Mouse (Mus musculus) heart, embryonic 16.5 days (tissue): Measurements from ENCODE around the gene Abcc4. TPM values are rescaled to one million over a fixed set of nuclear protein-coding genes. Genes with fewer than 3 reads are reported as not detected.

Experiments
- ATAC-seq: fragments of 200-750 bp; cut with Nextera tagmentation; replicated peaks from 2 replicates; pipeline ENCODE4 v1.8.0; 2017; ENCODE audit warnings: moderate number of reproducible peaks; ENCODE audit not compliant: insufficient read depth, low FRiP score; ENCODE audit errors: extremely low read depth
- H3K27ac ChIP-seq: fragments of 300-500 bp; sonication (generic); 2 replicates; pipeline ENCODE4 v1.5.1; 2014; ENCODE audit warnings: mild to moderate bottlenecking, low read length, control low read depth, moderate library complexity
- H3K27me3 ChIP-seq: fragments of 300-500 bp; sonication (generic); 2 replicates; pipeline ENCODE4 v1.6.1; 2014; ENCODE audit warnings: low read length, mixed read lengths; ENCODE audit not compliant: control insufficient read depth, insufficient read depth
- H3K36me3 ChIP-seq: fragments of 300-500 bp; sonication (generic); 2 replicates; pipeline ENCODE4 v1.6.1; 2014; ENCODE audit not compliant: control insufficient read depth, insufficient read depth
- H3K4me1 ChIP-seq: fragments of 300-500 bp; sonication (generic); 2 replicates; pipeline ENCODE4 v1.6.1; 2014; ENCODE audit warnings: low read length, mixed read lengths; ENCODE audit not compliant: control insufficient read depth, insufficient read depth
- H3K4me2 ChIP-seq: fragments of 300-500 bp; sonication (generic); 2 replicates; pipeline ENCODE4 v1.6.1; 2014; ENCODE audit warnings: low read depth, mild to moderate bottlenecking, control low read depth, low read length
- H3K4me3 ChIP-seq: fragments of 300-500 bp; sonication (generic); 2 replicates; pipeline ENCODE4 v1.5.1; 2014; ENCODE audit warnings: mild to moderate bottlenecking, control low read depth, low read length
- H3K9ac ChIP-seq: fragments of 300-500 bp; sonication (generic); 2 replicates; pipeline ENCODE4 v1.6.1; 2014; ENCODE audit warnings: low read length, control low read depth
- H3K9me3 ChIP-seq: fragments of 300-500 bp; sonication (generic); replicated peaks from 2 replicates; pipeline ENCODE4 v1.6.1; 2016; ENCODE audit warnings: low read length; ENCODE audit not compliant: control insufficient read depth
- WGBS: fragments of 180-500 bp; shearing (Covaris S2); extraction: QIAGEN DNeasy Blood & Tissue Kit; methylation state at CpG from one replicate; pipeline ENCODE4 v1.1.7; 2014; 5-methylcytosine and 5-hydroxymethylcytosine counted together
- polyA plus RNA-seq: library from polyadenylated mRNA; unstranded; fragments of >200 nt; fragmentation: Nextera tagmentation; extraction: Ambion mirVana; gene quantifications from 2 replicates; pipeline ENCODE4 v1.2.1, GENCODE M21; 2015

Gene Abcc4
- polyA plus RNA-seq, 1 experiment from 2014 or later, result 1.6 TPM

DNA sequence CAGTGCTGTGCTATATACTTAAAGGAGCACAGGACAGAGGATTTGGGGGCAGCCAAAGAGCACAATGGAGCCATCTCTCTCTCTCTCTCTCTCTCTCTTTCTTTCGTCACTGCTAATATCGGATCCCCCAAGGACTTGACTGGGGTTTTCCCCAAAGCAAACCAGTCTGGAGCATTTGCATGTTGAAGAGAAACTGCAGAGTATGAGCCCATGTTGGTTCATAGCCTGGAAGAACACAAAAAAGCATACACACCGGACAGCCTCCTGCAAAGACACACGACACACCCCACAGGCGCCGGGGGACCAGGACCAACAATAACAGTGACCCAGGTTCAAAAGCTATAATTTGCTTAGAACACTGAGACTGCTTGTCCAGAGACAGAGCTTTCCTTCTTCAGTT, 14.1 kb downstream of the Abcc4 start:
- Histone ChIP-seq H3K36me3 (no peaks in the 10 kb centered on the region), H3K4me1 (no peaks in the 10 kb centered on the region), H3K27ac (no peak overlapping the region), H3K9me3 (no peaks in the 10 kb centered on the region), H3K27me3 (no peaks in the 10 kb centered on the region), H3K9ac (no peak overlapping the region), H3K4me2 (no peak overlapping the region), H3K4me3 (no peak overlapping the region)
- ATAC-seq, result no peak
- 73% methylated on average over 6 of the region's 6 CpGs for WGBS

- Histone ChIP-seq H3K27me3 (no peaks in the 10 kb centered on the region), H3K27ac (peak overlapping the region; percentile 45; the same call in 1 of the 2 replicates), H3K4me3 (no peak overlapping the region), H3K9ac (no peak overlapping the region), H3K36me3 (no peaks in the 10 kb centered on the region), H3K4me2 (no peak overlapping the region), H3K4me1 (no peaks in the 10 kb centered on the region), H3K9me3 (no peaks in the 10 kb centered on the region)
- 73% methylated on average over 5 of the region's 5 CpGs for WGBS
- ATAC-seq, result no peak
These were observed 14.6 kb downstream of the Abcc4 start for GRCm38 (mm10) chr14:118691404-118691803.

DNA sequence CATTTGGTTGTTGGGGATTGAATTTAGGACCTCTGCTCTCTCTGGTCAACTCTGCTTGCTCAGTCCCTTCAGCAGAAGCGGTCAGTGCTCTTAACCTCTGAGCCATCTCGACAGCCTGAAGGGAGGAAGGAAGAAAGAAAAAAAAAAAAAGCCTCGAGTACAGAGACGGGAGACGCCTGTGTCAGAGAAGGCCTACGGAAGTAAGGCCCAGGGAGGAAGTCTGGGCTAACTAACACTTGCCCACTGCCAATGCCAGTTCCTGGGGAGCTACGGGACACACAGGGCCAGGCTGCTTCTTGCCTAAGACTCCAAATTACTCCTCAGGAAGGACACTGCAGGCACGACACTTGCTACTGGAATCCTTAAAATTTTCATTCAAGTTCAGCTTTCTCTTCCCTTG, 15.1 kb downstream of the Abcc4 start:
- Histone ChIP-seq H3K9ac (no peak overlapping the region), H3K4me3 (no peak overlapping the region), H3K27ac (peak overlapping the region; percentile 45; the same call in 1 of the 2 replicates), H3K36me3 (no peaks in the 10 kb centered on the region), H3K4me2 (no peak overlapping the region), H3K27me3 (no peaks in the 10 kb centered on the region), H3K4me1 (no peaks in the 10 kb centered on the region), H3K9me3 (no peaks in the 10 kb centered on the region)
- WGBS, result 48% methylated on average over 8 of the region's 8 CpGs
- ATAC-seq, result no peak; the same call in 1 of the 2 replicates

- H3K9me3 ChIP-seq, result no peaks in the 10 kb centered on the region
- H3K4me1 ChIP-seq, result no peaks in the 10 kb centered on the region
- WGBS, result 77% methylated on average over 10 of the region's 10 CpGs
- no peaks in the 10 kb centered on the region for H3K36me3 ChIP-seq
- H3K27ac ChIP-seq, result no peak overlapping the region
- H3K9ac ChIP-seq, result no peak overlapping the region
- no peak overlapping the region for H3K4me2 ChIP-seq
- H3K27me3 ChIP-seq, result no peaks in the 10 kb centered on the region
- H3K4me3 ChIP-seq, result no peak overlapping the region
- no peak for ATAC-seq
These were observed 15.7 kb downstream of the Abcc4 start for GRCm38 (mm10) chr14:118690336-118690735.

GRCm38 (mm10) chr14:118688643-118689042, 17.4 kb downstream of the Abcc4 start:
- no peak overlapping the region for H3K4me3 ChIP-seq
- 77% methylated on average over 5 of the region's 5 CpGs for WGBS
- H3K9ac ChIP-seq, result no peak overlapping the region
- no peaks in the 10 kb centered on the region for H3K9me3 ChIP-seq
- H3K4me1 ChIP-seq, result no peaks in the 10 kb centered on the region
- no peaks in the 10 kb centered on the region for H3K27me3 ChIP-seq
- H3K27ac ChIP-seq, result no peak overlapping the region
- H3K36me3 ChIP-seq, result no peaks in the 10 kb centered on the region
- no peak for ATAC-seq
- H3K4me2 ChIP-seq, result no peak overlapping the region

GRCm38 (mm10) chr14:118686861-118687260, 19.2 kb downstream of the Abcc4 start:
- H3K27me3 ChIP-seq, result no peaks in the 10 kb centered on the region
- no peak overlapping the region for H3K9ac ChIP-seq
- H3K36me3 ChIP-seq, result no peaks in the 10 kb centered on the region
- no peaks in the 10 kb centered on the region for H3K9me3 ChIP-seq
- no peak overlapping the region for H3K27ac ChIP-seq
- H3K4me2 ChIP-seq, result no peak overlapping the region
- no peak for ATAC-seq
- no peaks in the 10 kb centered on the region for H3K4me1 ChIP-seq
- H3K4me3 ChIP-seq, result no peak overlapping the region
- WGBS, result 81% methylated on average over 5 of the region's 5 CpGs

DNA sequence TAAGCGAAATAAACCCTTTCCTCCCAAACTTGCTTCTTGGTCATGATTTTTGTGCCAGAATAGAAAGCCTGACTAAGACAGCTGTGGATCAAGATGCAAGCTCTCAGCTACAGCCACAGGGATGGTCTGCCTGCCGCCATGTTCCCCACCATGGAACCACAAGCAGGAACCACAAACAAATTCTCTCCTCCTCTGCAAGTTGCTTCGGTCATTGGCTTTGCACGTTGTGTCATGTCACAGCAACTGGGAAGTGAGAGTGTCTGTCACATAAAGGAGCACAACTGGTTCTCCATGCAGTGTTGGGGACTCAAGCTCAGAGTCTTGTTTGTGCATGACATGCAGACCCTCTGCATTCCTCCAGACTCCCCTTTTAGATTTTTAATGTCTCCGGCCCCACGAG, 20.4 kb downstream of the Abcc4 start:
- no peak overlapping the region for H3K9ac ChIP-seq

GRCm38 (mm10) chr14:118682339-118683034, 23.5 kb downstream of the Abcc4 start:
- H3K4me1 ChIP-seq, result no peaks in the 10 kb centered on the region
- no peak overlapping the region for H3K9ac ChIP-seq
- H3K36me3 ChIP-seq, result no peaks in the 10 kb centered on the region
- ATAC-seq, result no peak
- 72% methylated on average over 10 of the region's 10 CpGs for WGBS
- no peaks in the 10 kb centered on the region for H3K9me3 ChIP-seq
- H3K27ac ChIP-seq, result no peak overlapping the region
- no peak overlapping the region for H3K4me3 ChIP-seq
- H3K27me3 ChIP-seq, result no peaks in the 10 kb centered on the region
- no peak overlapping the region for H3K4me2 ChIP-seq

More for the DNA sequence above, 20.4 kb downstream of the Abcc4 start:
- H3K36me3 ChIP-seq, result no peaks in the 10 kb centered on the region
- WGBS, result 85% methylated on average over 6 of the region's 6 CpGs
- H3K4me3 ChIP-seq, result no peak overlapping the region
- no peaks in the 10 kb centered on the region for H3K4me1 ChIP-seq
- no peaks in the 10 kb centered on the region for H3K9me3 ChIP-seq
- H3K4me2 ChIP-seq, result no peak overlapping the region
- H3K27ac ChIP-seq, result no peak overlapping the region
- ATAC-seq, result no peak
- no peaks in the 10 kb centered on the region for H3K27me3 ChIP-seq

DNA sequence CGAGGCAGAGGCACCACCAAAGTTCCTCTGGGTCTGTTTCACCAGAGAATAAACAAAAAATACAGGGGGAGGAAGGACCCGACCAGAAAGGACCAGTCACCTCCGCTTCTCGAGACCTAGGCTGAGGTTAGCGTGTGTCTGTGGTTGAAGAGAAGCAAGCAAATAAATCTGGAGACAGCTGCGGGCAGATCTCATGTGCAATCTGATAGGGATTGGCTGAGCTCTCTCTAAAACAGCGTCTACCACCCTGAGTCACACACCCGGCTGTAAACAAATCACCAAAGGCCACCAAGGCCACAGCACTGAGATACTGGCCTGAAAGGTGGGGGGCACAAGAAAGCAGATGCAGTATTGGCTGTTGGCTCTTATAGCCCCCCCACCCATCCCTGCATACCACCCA, 24.9 kb downstream of the Abcc4 start:
- H3K27me3 ChIP-seq, result no peaks in the 10 kb centered on the region
- 49% methylated on average over 8 of the region's 8 CpGs for WGBS
- no peak overlapping the region for H3K4me3 ChIP-seq
- no peaks in the 10 kb centered on the region for H3K36me3 ChIP-seq
- no peak for ATAC-seq
- no peak overlapping the region for H3K4me2 ChIP-seq
- no peaks in the 10 kb centered on the region for H3K4me1 ChIP-seq
- no peaks in the 10 kb centered on the region for H3K9me3 ChIP-seq
- H3K27ac ChIP-seq, result no peak overlapping the region
- no peak overlapping the region for H3K9ac ChIP-seq
